Mouse (Mus musculus) testis, adult 2 months (tissue): ENCODE results near the gene Galnt7. TPM values are rescaled to one million over a fixed set of nuclear protein-coding genes. Genes with fewer than 3 reads are reported as not detected.

Source experiments
- H3K27ac ChIP-seq: fragments of 200-500 bp; 2 replicates; pipeline ENCODE4 v1.5.1; 2012; ENCODE audit warnings: low read depth, low read length; ENCODE audit not compliant: control insufficient read depth, insufficient read depth
- H3K27me3 ChIP-seq: fragments of 200-500 bp; 2 replicates; pipeline ENCODE4 v1.6.1; 2012; ENCODE audit warnings: mild to moderate bottlenecking, low read length, moderate library complexity; ENCODE audit not compliant: control insufficient read depth, insufficient read depth
- H3K36me3 ChIP-seq: fragments of 200-500 bp; 2 replicates; pipeline ENCODE4 v1.6.1; 2012; ENCODE audit warnings: mild to moderate bottlenecking, low read length; ENCODE audit not compliant: control insufficient read depth, insufficient read depth
- H3K4me1 ChIP-seq: fragments of 200-500 bp; 2 replicates; pipeline ENCODE4 v1.6.1; 2012; ENCODE audit warnings: low read length; ENCODE audit not compliant: control insufficient read depth, insufficient read depth
- H3K4me3 ChIP-seq: fragments of 200-500 bp; 2 replicates; pipeline ENCODE4 v1.5.1; 2012; ENCODE audit warnings: low read depth, mild to moderate bottlenecking, low read length, moderate library complexity, mixed read lengths; ENCODE audit not compliant: control insufficient read depth
- CTCF ChIP-seq: fragments of 200-500 bp; IDR thresholded peaks from 2 replicates; pipeline ENCODE4 v1.5.1; 2012; ENCODE audit warnings: low read depth, mild to moderate bottlenecking, inconsistent platforms, low read length, moderate library complexity; ENCODE audit not compliant: control insufficient read depth, insufficient read depth, insufficient replicate concordance
- POLR2A ChIP-seq: fragments of 200-500 bp; IDR thresholded peaks from 2 replicates; pipeline ENCODE4 v1.6.1; 2012; ENCODE audit warnings: low read depth, mild to moderate bottlenecking, inconsistent platforms, low read length, moderate library complexity; ENCODE audit not compliant: control insufficient read depth
- polyA plus RNA-seq: library from polyadenylated mRNA; depleted of rRNA; stranded (reverse); fragments of >200 nt; gene quantifications from 2 replicates; pipeline ENCODE4 v1.2.3, GENCODE M21; 2012

Gene Galnt7
- polyA plus RNA-seq, 1 experiment = 4.9 TPM

GRCm38 (mm10) chr8:57592604-57593003 lies 60.2 kb downstream of the Galnt7 start:
- H3K4me1 ChIP-seq = no peaks in the 10 kb centered on the region
- no peak overlapping the region for H3K4me3 ChIP-seq
- H3K36me3 ChIP-seq = no peaks in the 10 kb centered on the region
- no peak overlapping the region for H3K27ac ChIP-seq
- H3K27me3 ChIP-seq = no peaks in the 10 kb centered on the region
- TF ChIP-seq POLR2A = no peak
- TF ChIP-seq CTCF = no peak

GRCm38 (mm10) chr8:57591681-57592080 lies 61.2 kb downstream of the Galnt7 start:
- Histone ChIP-seq H3K4me1 (no peaks in the 10 kb centered on the region), H3K36me3 (no peaks in the 10 kb centered on the region), H3K27ac (no peak overlapping the region), H3K4me3 (no peak overlapping the region), H3K27me3 (no peaks in the 10 kb centered on the region)
- TF ChIP-seq POLR2A (no peak), CTCF (no peak)

- Histone ChIP-seq H3K4me1 (no peaks in the 10 kb centered on the region), H3K27me3 (no peaks in the 10 kb centered on the region), H3K36me3 (no peaks in the 10 kb centered on the region), H3K4me3 (no peak overlapping the region), H3K27ac (no peak overlapping the region)
- no peak for TF ChIP-seq POLR2A
- TF ChIP-seq CTCF = no peak
Measured at GRCm38 (mm10) chr8:57590015-57590414, 62.8 kb downstream of the Galnt7 start.

GRCm38 (mm10) chr8:57589176-57589575 lies 63.7 kb downstream of the Galnt7 start:
- Histone ChIP-seq H3K27me3 (no peaks in the 10 kb centered on the region), H3K27ac (no peak overlapping the region), H3K4me3 (no peak overlapping the region), H3K36me3 (no peaks in the 10 kb centered on the region), H3K4me1 (no peaks in the 10 kb centered on the region)
- no peak for TF ChIP-seq POLR2A
- TF ChIP-seq CTCF = no peak

GRCm38 (mm10) chr8:57588604-57589003 lies 64.2 kb downstream of the Galnt7 start:
- Histone ChIP-seq H3K36me3 (no peaks in the 10 kb centered on the region), H3K27me3 (no peaks in the 10 kb centered on the region), H3K27ac (no peak overlapping the region), H3K4me1 (no peaks in the 10 kb centered on the region), H3K4me3 (no peak overlapping the region)
- TF ChIP-seq POLR2A (no peak), CTCF (no peak)

GRCm38 (mm10) chr8:57586667-57587066 lies 66.2 kb downstream of the Galnt7 start:
- H3K27ac ChIP-seq = no peak overlapping the region
- no peaks in the 10 kb centered on the region for H3K36me3 ChIP-seq
- H3K4me1 ChIP-seq = no peaks in the 10 kb centered on the region
- TF ChIP-seq POLR2A = no peak
- no peak overlapping the region for H3K4me3 ChIP-seq
- H3K27me3 ChIP-seq = no peaks in the 10 kb centered on the region

- TF ChIP-seq CTCF (no peak), POLR2A (no peak)
- H3K27ac ChIP-seq = no peak overlapping the region
- no peaks in the 10 kb centered on the region for H3K4me1 ChIP-seq
- no peak overlapping the region for H3K4me3 ChIP-seq
- H3K27me3 ChIP-seq = no peaks in the 10 kb centered on the region
- no peaks in the 10 kb centered on the region for H3K36me3 ChIP-seq
Measured at GRCm38 (mm10) chr8:57585831-57586230, 67.0 kb downstream of the Galnt7 start.

- Histone ChIP-seq H3K27ac (no peak overlapping the region), H3K36me3 (no peaks in the 10 kb centered on the region), H3K27me3 (no peaks in the 10 kb centered on the region), H3K4me1 (no peaks in the 10 kb centered on the region), H3K4me3 (no peak overlapping the region)
- no peak for TF ChIP-seq CTCF
- TF ChIP-seq POLR2A = no peak
Measured at GRCm38 (mm10) chr8:57585128-57585442, 67.7 kb downstream of the Galnt7 start.
